Mouse (Mus musculus) B cell, adult 2 months (primary cell): Measurements from ENCODE around the gene Kcnd3.

ENCODE experiments used
- DNase-seq, 2 experiments: peaks; one replicate each; pipeline ENCODE4 v3.0.0; 2022

Gene Kcnd3

DNA sequence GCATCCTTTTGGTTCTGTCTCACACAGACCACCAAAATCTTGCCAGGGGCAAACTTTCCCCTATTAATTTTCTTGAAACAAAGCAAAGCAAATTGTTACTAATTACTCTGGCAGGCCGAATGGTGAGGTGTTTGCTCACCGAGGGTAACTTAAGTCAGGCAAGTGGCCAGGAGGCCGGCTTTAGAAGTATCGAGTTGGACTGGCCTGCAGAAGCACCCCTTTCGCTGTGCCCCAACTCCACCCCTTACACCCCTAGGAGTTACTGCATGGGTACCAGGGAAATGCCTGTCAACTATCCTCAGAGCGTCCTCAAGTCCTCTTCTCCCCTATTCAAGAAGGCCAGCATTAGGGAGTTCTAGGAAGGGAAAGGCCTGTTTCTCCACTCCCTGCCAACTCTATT, 251.4 kb downstream of the Kcnd3 start:
- no peak for DNase-seq

DNA sequence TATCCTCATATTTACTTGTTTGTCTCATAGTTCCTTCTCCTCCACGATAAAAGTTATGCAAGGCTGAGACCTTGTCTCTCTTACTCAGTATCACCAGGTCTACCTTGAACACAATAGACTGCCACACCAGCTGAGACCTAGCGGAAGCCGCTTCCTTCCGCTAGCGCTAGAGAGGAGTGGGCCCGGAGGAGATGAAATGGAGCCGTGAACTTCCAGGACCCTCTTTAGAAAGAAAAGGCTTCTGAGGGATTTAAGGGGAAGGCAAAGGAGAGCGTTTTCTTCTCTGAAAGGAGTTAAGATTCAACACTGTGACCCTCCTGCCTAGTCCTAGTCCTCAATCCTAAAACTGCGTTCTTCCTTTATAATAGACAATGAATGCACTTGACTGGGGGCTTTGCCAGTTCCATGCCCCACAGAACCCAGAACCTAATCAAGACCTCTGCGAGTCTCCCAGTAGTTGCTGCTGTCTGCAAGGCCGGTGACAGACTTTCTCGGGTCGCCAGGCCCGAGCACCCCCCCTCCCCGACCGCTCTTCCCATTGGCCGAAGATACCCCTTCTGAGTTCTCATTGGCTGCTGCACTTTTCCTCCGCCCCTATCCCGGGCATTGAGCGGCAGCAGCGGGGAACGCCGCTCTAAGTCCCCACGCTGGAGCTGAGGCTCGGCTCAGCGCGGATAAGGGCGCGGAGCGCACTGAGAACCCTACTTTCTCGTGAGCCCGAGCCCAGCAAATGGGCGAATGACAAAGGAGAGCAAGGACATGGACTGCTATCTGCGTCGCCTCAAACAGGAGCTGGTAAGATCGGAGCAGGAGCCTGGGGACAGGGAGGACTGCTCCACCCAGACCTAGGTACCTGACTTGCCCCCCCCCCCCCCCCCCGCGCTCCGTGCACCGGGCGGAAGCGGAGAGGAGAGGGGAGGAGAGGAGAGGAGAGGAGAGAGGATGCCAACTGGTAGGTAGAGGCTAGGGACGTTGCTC, 252.2 kb downstream of the Kcnd3 start, which contains the start of gene Inka2:
TSS of gene Inka2 (plus strand) at position 569 of the 978 bp plus-strand sequence.
- peak; percentile 53 to 57 for DNase-seq

DNA sequence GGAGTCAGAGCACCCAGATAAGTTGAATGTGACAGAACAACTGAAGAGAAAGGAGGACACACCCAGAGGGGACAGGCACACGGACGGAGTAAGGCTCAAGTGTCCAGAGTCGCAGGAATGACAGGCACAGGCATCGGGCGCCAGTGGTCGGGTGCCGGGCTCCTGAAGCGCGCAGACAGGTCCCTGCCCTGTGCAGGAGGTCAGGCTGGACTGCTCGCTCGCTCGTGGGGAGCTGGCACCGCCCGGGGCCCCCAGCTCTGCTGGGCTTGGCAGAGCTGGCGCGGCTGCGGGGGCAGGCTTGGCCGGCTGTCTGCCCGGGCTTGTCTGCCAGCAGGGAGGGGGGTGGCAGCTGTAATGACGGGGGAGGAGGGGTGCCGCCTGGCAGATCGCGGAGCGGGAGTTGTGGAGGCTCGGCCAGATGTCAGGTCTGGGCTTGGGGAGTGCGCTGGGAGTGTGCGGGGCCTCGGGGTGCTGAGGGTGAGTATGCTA, 253.0 kb downstream of the Kcnd3 start:
- DNase-seq = peak; percentile 39 to 47

DNA sequence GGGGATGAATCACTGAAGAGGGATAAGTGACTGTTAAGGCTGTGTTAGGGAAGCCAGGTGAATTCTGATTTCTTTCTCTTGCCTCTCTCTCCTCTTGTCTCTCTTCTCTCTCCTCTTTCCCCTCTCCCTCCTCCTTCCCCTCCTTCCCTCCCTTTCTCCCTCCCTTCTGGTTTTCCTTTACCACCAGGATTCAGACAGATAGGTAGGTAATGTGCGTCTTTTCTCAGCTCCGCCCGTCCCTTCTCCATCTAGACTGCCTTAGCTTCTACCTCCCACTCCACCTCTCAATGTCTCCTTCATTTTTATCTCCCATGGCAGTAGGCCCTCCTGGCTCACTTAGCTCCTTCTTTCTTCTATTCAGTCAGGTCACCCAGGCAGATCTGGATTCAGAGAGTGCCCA, 253.4 kb downstream of the Kcnd3 start:
- DNase-seq = no peak

DNA sequence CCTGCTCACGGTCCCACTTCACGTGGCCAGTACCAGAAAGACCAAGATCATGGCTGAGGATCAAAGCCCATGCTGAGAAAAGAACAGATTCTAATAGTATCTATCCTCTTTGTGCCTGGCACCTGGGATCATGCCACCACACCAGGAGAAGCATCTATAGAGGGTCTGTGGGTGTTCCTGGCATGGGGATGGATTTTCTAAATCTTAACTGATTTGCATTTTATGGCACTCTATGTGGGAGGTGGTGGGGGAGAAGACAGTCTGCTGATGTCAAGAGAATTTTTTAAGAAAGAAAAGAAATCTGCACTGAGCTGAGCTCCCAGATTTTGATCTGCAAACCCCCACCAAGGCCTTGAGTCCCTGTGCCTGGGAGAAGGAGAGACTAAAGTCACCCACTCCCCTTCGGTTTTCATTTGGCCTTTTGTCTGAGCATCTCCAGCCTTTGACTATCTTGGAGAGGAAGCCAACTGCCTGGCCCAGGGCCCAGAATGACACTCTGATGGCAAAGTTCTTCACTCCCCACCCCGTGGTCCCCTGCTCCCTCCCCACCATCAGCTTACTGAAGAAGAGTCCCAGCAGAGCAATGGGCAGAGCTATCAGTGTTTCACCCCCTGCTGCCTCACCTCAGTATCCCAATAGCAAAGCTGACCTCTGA, 254.4 kb downstream of the Kcnd3 start:
- DNase-seq = no peak

DNA sequence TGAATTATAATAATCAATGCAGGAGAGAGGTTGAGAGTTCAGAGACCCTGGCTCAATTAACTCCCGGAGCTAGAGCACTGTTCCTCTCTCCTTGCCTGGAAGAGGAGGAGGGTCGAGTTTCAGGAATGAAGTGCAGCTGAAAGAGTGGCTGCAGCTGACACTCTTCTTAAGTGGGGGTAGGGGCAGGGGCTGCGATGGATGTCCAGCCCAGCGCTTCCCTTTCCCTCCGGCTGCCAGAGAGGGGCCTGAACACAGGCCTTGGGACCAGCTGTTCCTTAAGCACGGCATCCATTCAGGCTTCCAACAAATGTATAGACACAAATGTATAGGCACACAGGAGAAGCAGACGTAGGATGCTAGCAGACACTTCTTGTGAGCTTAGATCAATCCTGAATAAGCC, 255.5 kb downstream of the Kcnd3 start:
- no peak for DNase-seq

DNA sequence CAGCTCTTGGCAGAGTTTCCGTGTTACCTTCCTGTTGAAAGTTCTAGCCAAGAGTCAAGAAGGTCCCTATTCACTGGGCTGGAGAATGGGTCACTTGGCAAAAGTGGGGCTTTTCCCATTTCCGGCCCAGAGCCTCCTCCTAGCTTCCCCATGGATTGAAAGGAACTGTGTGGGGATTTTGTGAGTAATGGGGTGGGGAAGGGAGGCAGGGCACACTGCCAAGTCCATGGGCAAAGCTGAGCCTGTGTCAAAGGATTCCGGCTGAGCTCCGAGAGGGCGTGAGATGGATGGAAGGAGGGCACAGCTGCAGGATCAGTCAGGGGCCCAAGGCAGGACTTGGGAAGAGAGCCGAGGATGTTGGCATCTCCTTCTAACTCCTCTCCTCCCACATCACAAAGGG, 258.1 kb downstream of the Kcnd3 start:
- DNase-seq = no peak

DNA sequence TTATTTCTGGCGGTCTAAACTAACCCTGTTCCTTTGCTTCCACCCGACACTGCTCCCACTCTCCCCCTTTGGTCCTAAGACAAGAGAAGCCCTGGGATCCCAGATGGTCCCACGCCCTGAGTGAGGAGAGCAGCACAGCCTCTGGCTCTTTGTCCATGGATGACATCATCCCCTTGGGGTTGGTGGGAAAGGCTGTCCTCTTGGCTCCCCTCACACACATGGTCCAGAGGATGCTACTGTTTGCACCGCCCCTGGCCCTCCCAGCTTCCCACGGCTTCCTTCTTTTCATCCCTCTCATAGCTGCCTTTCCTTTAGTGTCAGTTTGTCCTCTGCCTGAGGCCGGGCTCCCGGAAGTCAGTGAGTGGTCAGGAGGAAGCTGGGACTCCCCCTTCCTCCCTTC, 259.6 kb downstream of the Kcnd3 start:
- DNase-seq = no peak

DNA sequence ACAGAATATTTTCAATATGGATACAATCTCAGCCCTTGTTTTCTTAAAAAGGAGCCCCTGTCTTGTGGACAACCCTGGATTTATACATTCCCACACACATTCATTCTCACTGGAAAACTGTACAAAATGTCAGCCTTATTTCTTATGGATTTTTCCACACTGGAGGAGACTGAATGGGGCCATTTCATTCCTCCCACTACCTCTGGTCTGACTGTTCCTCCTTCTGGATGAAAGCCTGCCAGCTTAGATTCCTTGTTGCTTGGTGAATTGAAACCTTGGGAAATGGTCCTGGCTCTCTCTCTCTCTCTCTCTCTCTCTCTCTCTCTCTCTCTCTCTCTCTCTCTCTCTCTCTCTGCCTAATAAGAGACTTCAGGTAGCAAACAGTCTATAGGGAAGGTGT, 260.7 kb downstream of the Kcnd3 start:
- no peak for DNase-seq

DNA sequence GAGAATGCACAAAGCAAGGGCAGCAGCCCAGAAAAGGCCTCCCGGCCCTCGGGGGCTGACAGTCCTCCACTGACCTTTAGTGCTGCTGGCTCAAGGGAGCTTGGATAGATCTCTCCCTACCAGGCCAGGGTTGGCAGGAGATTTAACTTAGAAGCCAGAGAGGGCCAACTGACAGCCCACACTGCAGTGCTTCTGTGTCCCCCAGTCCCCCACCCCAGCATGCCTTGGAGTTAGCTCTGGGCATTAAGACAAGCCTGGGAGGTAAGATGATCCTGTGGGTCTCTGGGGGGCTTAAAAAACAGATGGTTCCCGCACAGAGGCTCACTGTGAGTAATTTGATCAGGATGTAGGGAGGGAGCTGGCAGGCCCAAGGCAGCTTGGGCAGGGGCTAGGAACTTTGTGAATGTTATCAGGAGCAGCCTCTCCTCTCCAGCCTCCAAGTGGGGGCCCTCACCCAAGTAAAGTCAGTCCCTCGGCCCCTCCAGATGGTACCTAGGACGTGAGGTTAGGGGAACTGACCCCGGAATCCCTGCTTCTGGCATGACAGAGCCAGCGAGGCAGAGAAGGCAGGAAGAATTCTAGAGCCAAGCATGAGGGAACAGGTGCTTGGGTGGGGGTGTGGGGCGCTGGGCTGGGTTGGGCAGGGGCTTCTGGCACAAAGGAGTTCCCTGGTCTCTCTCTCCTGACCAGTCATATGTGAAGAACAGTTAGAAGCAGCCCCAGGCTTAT, 262.1 kb downstream of the Kcnd3 start:
- no peak for DNase-seq

DNA sequence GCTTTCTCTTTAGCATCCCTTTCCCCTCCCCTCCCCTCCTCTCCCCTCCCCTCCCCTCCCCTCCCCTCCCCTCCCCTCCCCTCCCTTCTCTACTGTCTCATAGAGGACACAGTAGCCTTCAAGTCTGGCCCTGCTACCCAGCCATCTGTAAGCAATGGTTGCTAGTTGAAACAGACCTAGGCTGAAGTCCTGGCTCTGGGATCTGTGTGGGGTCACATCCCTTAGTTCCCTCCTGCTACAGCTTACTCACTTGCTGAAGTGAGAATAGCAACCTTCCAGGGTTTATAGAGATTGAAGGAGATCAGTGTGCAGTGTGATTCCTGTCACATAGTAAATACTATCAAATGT, 262.7 kb downstream of the Kcnd3 start:
- no peak for DNase-seq

DNA sequence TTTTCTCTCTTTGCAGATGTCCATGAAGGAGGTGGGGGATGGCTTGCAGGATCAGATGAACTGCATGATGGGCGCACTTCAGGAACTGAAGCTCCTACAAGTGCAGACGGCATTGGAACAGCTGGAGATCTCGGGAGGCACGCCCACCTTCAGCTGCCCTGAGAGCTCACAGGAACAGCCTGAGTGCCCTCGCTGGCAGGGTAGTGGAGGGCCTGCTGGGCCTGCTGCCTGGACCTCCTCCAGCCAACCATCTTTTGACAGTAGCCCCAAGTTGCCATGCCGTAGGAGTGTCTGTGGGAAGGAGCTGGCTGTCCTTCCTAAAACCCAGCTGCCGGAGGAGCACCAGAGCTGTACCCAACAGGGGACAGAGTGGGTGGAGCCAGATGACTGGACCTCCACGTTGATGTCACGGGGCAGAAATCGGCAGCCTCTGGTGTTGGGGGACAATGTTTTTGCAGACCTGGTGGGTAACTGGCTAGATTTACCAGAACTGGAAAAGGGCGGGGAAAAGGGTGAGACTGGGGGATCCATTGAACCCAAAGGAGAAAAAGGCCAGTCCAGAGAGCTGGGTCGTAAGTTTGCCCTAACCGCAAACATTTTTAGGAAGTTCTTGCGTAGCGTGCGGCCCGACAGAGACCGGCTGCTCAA, 264.3 kb downstream of the Kcnd3 start:
- DNase-seq = no peak

DNA sequence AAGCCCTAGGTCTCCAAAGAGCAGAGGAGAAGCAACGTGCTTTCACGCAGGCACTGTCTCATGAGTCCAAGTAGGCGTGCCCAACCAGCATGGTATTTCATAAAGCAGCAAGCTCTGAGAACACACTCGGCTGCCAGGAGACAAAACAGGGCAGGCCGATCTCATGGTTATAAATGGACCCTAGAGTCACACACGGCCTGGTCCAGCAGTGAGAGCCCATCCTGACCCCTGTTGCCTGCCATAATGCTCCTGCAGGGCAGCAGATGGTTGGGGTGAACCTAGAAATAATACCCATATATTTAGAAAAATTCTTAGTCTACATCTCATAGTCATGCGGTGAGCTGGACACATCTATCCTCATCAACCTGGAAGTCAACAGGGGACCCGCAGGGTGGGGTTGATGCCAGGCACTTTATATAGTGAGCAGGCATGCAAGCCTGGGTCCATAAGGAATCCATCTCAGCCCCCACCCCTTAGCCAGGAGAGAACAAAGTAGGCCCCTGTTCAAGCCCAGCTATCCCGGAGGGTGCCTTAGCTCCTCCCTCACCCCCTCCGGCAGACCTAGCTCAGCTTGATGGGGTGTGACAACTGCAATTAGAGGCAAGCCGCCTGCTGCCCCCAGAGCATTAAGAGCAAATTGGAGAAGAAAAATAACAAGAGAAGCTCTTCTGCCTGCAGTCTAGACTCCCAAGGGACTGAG, 265.9 kb downstream of the Kcnd3 start:
- DNase-seq = no peak

DNA sequence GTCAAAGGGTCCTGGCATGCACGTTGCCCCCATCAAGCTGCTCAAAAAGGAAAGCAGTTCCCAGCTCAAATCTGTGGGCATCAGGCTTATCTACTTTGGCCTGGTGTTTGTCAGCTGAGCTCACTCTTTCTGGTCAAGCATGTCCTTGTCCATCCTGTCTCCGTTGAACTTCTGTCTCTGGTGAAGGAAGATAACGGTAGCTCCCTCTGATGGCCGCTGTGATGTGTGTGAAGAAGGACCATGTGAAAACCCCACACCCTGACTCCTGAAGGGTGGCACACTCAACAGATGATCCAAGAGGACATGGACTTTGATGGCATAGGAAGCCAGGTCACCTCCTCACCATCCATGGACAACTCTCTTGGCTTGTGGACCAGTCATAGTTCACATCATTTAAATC, 266.6 kb downstream of the Kcnd3 start:
- no peak for DNase-seq

DNA sequence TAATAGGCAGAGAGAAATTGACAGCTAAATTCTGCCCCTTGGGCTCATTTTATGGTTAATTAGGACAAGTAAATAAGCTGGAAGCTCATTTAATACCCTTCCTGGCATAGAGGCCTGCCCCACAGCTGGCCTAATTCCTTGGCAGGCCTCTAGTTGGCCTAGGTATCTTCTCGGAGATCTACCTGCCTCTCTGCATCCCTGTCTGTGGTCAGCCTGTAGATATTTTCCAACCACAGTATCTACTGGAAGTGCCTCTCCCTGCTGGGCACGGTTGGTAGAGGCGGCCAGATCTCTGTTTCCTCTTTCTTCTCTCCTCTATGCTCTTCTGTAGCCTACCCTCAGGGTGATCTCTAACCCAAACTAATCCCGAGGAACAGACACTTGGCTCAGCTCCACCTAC, 267.8 kb downstream of the Kcnd3 start:
- no peak for DNase-seq

DNA sequence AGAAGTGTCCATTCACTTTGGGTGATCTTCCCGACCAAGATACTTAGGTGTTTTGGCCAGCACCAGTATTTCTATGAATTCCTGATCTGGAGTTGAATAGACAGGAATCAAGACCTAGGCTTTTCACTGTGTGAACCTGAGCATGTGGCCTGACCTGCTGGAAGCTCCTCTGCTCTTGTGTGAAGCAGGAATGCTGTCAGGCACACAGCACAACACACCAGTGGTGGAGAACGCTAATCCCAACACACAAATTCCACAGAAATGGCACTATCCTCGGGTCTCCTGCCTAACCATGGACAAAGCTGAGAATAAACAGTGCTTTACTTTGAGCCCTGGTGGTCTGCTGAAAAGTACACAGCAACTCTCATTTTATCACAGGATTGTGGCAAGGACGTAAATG, 268.4 kb downstream of the Kcnd3 start:
- no peak for DNase-seq

DNA sequence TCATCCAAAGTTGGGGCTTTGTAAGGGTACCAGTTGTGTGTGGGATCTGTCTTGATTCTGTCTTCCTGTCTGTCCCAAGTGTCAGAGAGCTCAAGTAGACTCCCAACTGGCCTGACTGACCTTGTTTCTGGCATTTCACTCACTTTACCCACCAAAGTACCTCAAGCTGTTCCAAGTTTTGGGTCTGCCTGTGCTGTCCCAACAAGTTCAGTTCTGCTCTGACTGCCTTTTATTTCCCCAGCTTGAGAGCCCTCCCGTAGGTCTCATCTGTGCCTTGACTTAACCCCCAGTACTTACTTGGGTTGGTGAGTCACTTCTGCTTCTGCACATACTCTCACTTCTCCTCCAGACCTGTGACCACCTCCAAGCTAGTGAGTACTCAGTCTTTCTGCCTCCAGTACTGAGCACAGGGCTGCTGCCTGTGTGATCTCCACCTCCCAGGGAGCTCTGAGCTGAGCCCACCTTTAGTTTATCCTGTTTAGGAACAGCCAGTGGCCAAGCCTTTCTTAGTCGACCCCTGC, 269.6 kb downstream of the Kcnd3 start:
- DNase-seq = no peak

DNA sequence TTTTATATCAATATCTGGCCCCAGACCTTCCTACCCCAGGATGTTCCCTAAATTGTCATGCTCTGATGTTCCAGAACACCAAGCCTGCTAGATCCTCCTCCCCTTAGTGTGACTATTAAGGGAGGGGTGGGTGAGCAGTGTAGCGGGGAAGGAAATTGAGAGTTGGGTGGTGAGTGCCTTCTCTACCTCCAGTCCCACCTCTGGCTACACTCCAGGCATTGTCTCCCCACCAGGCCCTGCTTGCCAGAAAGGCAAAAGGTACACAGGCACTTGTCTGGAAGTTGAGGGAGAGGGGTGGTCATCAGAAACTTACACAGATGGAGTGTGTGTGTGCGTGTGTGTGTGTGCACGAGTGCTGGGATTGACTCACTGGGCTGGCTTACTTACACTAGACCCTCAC, 270.4 kb downstream of the Kcnd3 start:
- DNase-seq = no peak
